Mouse (Mus musculus) lung, postnatal 0 days (tissue): ENCODE results near the gene Zfp229. TPM values are rescaled to one million over a fixed set of nuclear protein-coding genes. Genes with fewer than 3 reads are reported as not detected.
A peak's percentile ranks its signal among the peaks of the same experiment; 100 is the strongest.

Source experiments
- ATAC-seq: fragments of 200-750 bp; cut with Nextera tagmentation; 2 replicates; pipeline ENCODE4 v1.8.0; 2017; ENCODE audit warnings: moderate library complexity
- DNase-seq: peaks from one replicate; pipeline ENCODE4 v3.0.0-alpha.2; 2016; ENCODE audit warnings: low spot score
- H3K27ac ChIP-seq: fragments of 300-500 bp; sonication (generic); 2 replicates; pipeline ENCODE4 v1.5.1; 2014; ENCODE audit warnings: antibody characterized with exemption, mild to moderate bottlenecking, low read length, mixed read lengths
- H3K27me3 ChIP-seq: fragments of 300-500 bp; sonication (generic); replicated peaks from 2 replicates; pipeline ENCODE4 v1.6.1; 2014; ENCODE audit warnings: low read length, mixed read lengths; ENCODE audit not compliant: insufficient read depth
- H3K36me3 ChIP-seq: fragments of 300-500 bp; sonication (generic); 2 replicates; pipeline ENCODE4 v1.6.1; 2014; ENCODE audit warnings: low read length, mixed read lengths; ENCODE audit not compliant: insufficient read depth
- H3K4me1 ChIP-seq: fragments of 300-500 bp; sonication (generic); 2 replicates; pipeline ENCODE4 v1.6.1; 2014; ENCODE audit warnings: antibody characterized with exemption, low read depth, low read length, mixed read lengths; ENCODE audit not compliant: insufficient read depth
- H3K4me2 ChIP-seq: fragments of 300-500 bp; sonication (generic); replicated peaks from 2 replicates; pipeline ENCODE4 v1.6.1; 2014; ENCODE audit warnings: low read depth, mild to moderate bottlenecking, low read length, moderate library complexity, mixed read lengths
- H3K4me3 ChIP-seq: fragments of 300-500 bp; sonication (generic); 2 replicates; pipeline ENCODE4 v1.5.1; 2014; ENCODE audit warnings: low read depth, low read length
- H3K9ac ChIP-seq: fragments of 300-500 bp; sonication (generic); replicated peaks from 2 replicates; pipeline ENCODE4 v1.6.1; 2014; ENCODE audit warnings: low read depth, mild to moderate bottlenecking
- H3K9me3 ChIP-seq: fragments of 300-500 bp; sonication (generic); 2 replicates; pipeline ENCODE4 v1.6.1; 2016; ENCODE audit warnings: low read length, mixed read lengths
- CTCF ChIP-seq: IDR thresholded peaks from 2 replicates; pipeline ENCODE4 v1.5.1; 2016; ENCODE audit warnings: antibody characterized with exemption, mild to moderate bottlenecking
- EP300 ChIP-seq: IDR thresholded peaks from 2 replicates; pipeline ENCODE4 v1.6.1; 2016; ENCODE audit warnings: antibody characterized with exemption, mild to moderate bottlenecking, control low read depth
- WGBS: fragments of 180-500 bp; shearing (Covaris S2); extraction: QIAGEN DNeasy Blood & Tissue Kit; methylation state at CpG from one replicate; pipeline ENCODE4 v1.1.7; 2014; 5-methylcytosine and 5-hydroxymethylcytosine counted together
- polyA plus RNA-seq: library from polyadenylated mRNA; unstranded; fragments of >200 nt; fragmentation: Nextera tagmentation; extraction: Ambion mirVana; gene quantifications from 2 replicates; pipeline ENCODE4 v1.2.1, GENCODE M21; 2015

The Zfp229 gene
- polyA plus RNA-seq, 1 experiment from 2014 or later, result 3.5 TPM

DNA sequence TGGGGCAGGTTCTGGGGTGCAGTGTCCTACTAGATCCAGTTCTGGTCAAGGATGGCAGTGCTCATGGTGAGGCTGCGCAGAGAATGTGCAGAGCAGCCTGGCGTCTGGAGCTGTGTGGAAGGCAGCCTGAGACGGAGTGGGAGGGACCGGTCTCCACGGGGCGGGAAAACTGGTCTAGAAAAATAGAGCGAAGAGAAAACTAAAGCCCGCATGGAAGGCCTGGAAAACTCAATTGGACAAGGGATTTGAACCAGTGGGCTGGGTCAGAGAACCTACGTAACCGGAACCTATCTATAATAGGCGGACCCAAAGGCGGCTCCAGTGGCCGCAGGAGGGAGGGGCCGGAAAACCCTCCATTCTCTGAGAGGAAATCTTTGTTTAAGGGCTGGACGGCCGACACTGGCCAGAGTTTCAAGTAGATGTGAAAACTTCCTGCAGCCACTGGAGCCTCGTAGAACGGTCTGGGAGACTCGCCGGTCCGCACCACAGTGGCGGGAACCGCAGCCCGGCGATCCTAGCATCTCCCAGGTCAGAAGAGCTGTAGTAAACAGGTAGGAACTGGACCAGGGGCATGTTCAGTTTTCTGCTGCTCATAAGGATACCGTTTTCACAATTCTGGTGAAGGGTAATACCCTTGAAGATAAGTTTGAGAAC is 23.1 kb upstream of the Zfp229 start, which contains the start of gene Zfp760:
Zfp760 (plus strand) TSS at position 399 of the 654 bp plus-strand sequence.
- Histone ChIP-seq H3K4me1 (no peaks in the 10 kb centered on the region), H3K27me3 (no peaks in the 10 kb centered on the region), H3K4me3 (peak within 1 kb of the TSS; percentile 41), H3K4me2 (peak within 1 kb of the TSS; percentile 49), H3K9me3 (no peaks in the 10 kb centered on the region), H3K27ac (peak within 1 kb of the TSS; percentile 82), H3K36me3 (no peaks in the 10 kb centered on the region), H3K9ac (peak within 1 kb of the TSS; percentile 37)
- no peak for TF ChIP-seq CTCF
- TF ChIP-seq EP300, result peak; percentile 51; the same call in 1 of the 2 replicates
- WGBS, result 2% methylated on average over 26 of the region's 26 CpGs
- ATAC-seq (peak; percentile 99), DNase-seq (peak; percentile 98)

DNA sequence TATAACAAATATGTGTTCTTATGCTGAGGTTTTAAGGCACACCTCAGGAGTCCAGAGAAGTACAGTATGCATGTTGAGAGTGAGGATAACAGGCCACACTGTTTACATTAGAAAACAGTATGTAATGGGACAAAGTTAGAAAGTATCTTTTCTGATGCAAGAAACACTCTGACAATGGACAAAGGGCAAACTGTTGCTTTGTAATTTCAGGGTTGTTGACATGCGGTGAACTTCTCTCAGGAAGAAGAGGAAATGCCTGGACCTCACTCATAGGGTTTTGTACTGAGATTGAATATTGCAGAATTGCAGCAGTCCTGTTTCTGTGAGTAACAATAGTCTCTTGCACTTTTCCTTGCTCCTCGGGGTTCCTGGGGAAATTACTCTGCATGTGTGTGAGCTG is 22.2 kb upstream of the Zfp229 start:
- Histone ChIP-seq H3K36me3 (no peaks in the 10 kb centered on the region), H3K4me1 (no peaks in the 10 kb centered on the region), H3K27me3 (no peaks in the 10 kb centered on the region), H3K27ac (no peak overlapping the region), H3K9me3 (no peaks in the 10 kb centered on the region), H3K9ac (no peak overlapping the region), H3K4me2 (peak overlapping the region; percentile 49), H3K4me3 (peak overlapping the region; percentile 41; the same call in 1 of the 2 replicates)
- DNase-seq, result peak; percentile 44
- TF ChIP-seq CTCF (no peak), EP300 (no peak)
- ATAC-seq, result no peak
- 16% methylated on average over 2 of the region's 2 CpGs for WGBS

DNA sequence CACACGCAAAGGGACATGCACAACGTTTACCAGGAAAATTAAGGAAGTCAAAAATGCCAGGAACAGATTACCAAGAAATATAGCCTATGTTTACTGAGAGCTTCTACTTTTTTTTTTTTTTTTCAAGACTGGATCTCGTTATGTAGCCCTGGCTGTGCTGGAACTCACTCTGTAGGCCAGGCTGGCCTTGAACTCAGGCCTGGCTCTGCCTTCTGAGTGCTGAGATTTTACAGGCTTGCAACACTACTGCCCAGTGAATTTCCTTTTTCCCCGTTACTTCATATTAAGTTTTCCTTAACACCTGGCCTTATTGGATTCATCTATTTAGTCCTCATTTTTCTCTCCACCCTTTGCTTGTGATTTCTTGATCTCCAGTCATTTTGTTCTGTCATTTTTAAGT is 2.5 kb downstream of the Zfp229 start:
- H3K27ac ChIP-seq, result peak overlapping the region; percentile 73
- H3K4me3 ChIP-seq, result peak overlapping the region; percentile 73
- WGBS, result 49% methylated on average over 4 of the region's 4 CpGs
- H3K27me3 ChIP-seq, result no peaks in the 10 kb centered on the region
- no peak for TF ChIP-seq EP300
- no peak for TF ChIP-seq CTCF
- H3K4me1 ChIP-seq, result no peaks in the 10 kb centered on the region; the same call in 1 of the 2 replicates
- ATAC-seq (no peak; the same call in 1 of the 2 replicates), DNase-seq (peak; percentile 12)
- peaks cover 3% of the 10 kb centered on the region; the same call in 1 of the 2 replicates for H3K36me3 ChIP-seq
- H3K4me2 ChIP-seq, result peak overlapping the region; percentile 60
- H3K9ac ChIP-seq, result no peak overlapping the region
- no peaks in the 10 kb centered on the region for H3K9me3 ChIP-seq

DNA sequence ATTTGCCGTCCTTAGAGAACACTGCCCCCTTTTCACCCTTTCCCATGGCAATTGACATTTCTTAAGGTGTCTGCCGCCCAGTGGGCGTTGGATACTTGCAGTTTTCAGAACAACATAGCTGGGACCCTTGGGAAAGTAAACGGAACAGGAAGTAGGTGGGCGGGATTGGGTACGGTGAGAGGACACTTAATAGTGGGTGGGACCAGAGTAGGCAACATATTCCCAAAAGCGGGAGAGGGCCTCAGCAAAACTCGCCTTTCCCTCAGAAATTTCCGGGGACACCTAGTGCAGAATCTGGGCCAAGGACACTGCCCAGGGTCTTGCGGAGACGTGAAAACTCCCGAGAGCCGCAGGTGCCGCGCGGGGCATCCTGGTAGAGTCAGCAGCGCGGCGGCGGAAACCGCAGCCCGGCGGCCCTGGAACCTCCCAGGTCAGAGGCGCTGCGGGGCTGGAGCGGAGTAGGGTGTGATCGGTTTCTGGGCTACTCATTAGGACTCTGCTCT is 3.0 kb downstream of the Zfp229 start:
- TF ChIP-seq EP300, result no peak
- peak; percentile 59 for TF ChIP-seq CTCF
- DNase-seq, result peak; percentile 92
- peak; percentile 96 for ATAC-seq
- Histone ChIP-seq H3K9me3 (no peaks in the 10 kb centered on the region), H3K9ac (peak overlapping the region; percentile 58), H3K4me1 (no peaks in the 10 kb centered on the region; the same call in 1 of the 2 replicates), H3K27ac (peak overlapping the region; percentile 73), H3K4me3 (peak overlapping the region; percentile 73), H3K36me3 (peaks cover 5% of the 10 kb centered on the region; the same call in 1 of the 2 replicates), H3K4me2 (peak overlapping the region; percentile 60), H3K27me3 (no peaks in the 10 kb centered on the region)
- under 1% methylated on average over 27 of the region's 27 CpGs for WGBS

DNA sequence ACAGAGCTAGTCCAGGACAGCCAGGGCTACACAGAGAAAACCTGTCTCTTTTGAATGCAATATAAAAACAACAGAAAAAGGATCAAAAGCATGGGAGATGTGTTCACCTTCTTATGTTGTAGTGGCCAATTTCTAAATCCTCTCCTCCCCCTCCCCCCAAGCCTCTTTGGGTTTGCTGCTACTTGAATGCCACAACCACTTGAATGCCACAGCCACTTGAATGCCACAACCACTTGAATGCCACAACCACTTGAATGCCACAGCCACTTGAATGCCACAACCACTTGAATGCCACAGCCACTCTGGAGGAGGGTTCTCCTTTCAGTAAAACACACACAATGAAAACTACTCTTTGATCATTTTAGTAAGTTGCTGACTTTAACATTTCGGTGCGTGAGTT is 22.2 kb downstream of the Zfp229 start:
- no peaks in the 10 kb centered on the region for H3K9me3 ChIP-seq
- no peak overlapping the region for H3K4me3 ChIP-seq
- H3K9ac ChIP-seq, result no peak overlapping the region
- no peak for TF ChIP-seq CTCF
- no peak for TF ChIP-seq EP300
- H3K36me3 ChIP-seq, result no peaks in the 10 kb centered on the region
- H3K4me2 ChIP-seq, result no peak overlapping the region
- H3K27me3 ChIP-seq, result no peaks in the 10 kb centered on the region
- no peaks in the 10 kb centered on the region for H3K4me1 ChIP-seq
- no peak for ATAC-seq
- no peak overlapping the region for H3K27ac ChIP-seq
- DNase-seq, result no peak
- WGBS, result 17% methylated on average over 2 of the region's 2 CpGs

DNA sequence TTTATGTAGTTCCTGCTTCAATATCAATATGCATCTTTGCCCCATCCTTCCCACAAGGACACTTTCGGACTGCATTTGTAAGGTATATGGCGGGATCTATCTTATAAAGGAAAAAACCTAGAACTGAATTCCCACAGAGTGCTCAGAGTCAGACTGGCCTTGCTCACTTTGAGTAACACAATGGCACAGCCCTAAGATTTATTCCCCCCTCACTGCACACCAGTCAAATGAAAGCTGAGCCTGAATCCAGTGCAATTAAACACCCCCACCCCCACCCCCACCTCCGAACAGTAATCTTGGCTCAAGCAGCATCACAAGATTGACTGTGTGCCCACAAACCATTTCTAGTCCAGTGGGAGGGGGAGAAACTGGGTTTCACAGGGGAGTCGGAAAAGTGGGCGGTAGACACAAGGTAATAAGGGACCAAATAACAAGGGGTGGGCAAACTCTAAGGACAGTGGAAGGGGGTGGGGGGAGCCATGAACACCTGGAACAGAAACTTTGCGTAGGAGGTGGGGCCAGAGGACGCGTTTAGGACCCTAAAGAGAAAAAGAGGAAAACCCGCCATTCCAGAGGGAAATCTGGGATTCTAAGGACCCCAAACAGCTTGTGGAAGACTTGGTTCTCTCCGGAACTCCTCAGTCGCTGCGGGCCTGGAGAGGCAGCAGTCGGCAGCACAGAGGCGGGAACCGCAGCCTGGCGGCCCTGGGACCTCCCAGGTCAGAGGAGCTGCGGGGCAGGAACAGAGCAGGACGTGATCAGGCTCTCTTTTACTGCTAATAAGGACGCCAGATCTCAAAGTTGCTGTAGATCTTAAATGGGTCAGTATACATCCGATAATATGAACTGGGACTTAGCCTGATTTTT is 23.0 kb downstream of the Zfp229 start:
- ATAC-seq (no peak), DNase-seq (peak; percentile 13)
- TF ChIP-seq CTCF, result no peak
- no peak for TF ChIP-seq EP300
- Histone ChIP-seq H3K27ac (no peak overlapping the region), H3K4me2 (peak overlapping the region; percentile 65), H3K4me3 (peak overlapping the region; percentile 35), H3K9me3 (no peaks in the 10 kb centered on the region), H3K36me3 (no peaks in the 10 kb centered on the region), H3K4me1 (no peaks in the 10 kb centered on the region), H3K9ac (peak overlapping the region; percentile 41; the same call in 1 of the 2 replicates), H3K27me3 (no peaks in the 10 kb centered on the region)
- 12% methylated on average over 20 of the region's 20 CpGs for WGBS
